Comparison of ENCODE assay signal across 9 mouse cellular contexts in genomic region chr3:89801507-89801847, GRCm38 (mm10). TPM values are rescaled to one million over a fixed set of nuclear protein-coding genes. Genes with fewer than 3 reads are reported as not detected.
DNase-seq lines count a peak whose midpoint lies in the region; ATAC-seq and TF ChIP-seq lines count a peak whose summit lies in the region.
"Had no signal": no experiment of that assay in that cellular context is flagged by ENCODE, and none has a peak within 500 bp of the region (broad histone marks: within the 10 kb centered on the region; RNA-seq: fewer than 3 reads in every experiment).

No protein-coding gene starts in this region.

- H3K36me3 ChIP-seq in heart, postnatal 0 days (replicated peaks; ENCODE audit: control insufficient read depth, insufficient read depth, low read length): no peaks in the 10 kb centered on the region
- no peaks in the 10 kb centered on the region for H3K36me3 ChIP-seq in lung, postnatal 0 days (ENCODE audit: insufficient read depth, low read length)
- H3K36me3 ChIP-seq: neural tube, embryonic 13.5 days had no signal

- ATAC-seq in heart, postnatal 0 days (ENCODE audit: insufficient read depth, low read depth): peak; percentile 70; the same call in 1 of the 2 replicates
- ATAC-seq in lung, postnatal 0 days: peak; percentile 85
- ATAC-seq: forebrain, embryonic 14.5 days had no signal

- no peak for TF ChIP-seq CTCF in heart, postnatal 0 days (IDR thresholded peaks at IDR 0.05; ENCODE audit: low read depth)
- peak; percentile 46 for TF ChIP-seq CTCF in lung, postnatal 0 days (IDR thresholded peaks at IDR 0.05)

- no peaks in the 10 kb centered on the region; the same call in 1 of the 2 replicates for H3K4me1 ChIP-seq in heart, postnatal 0 days (ENCODE audit: control insufficient read depth, insufficient read depth)
- no peaks in the 10 kb centered on the region; the same call in 1 of the 2 replicates for H3K4me1 ChIP-seq in lung, postnatal 0 days (ENCODE audit: insufficient read depth, low read depth, low read length)

- H3K27me3 ChIP-seq in heart, postnatal 0 days (ENCODE audit: control insufficient read depth, insufficient read depth, low read length): no peaks in the 10 kb centered on the region
- no peaks in the 10 kb centered on the region for H3K27me3 ChIP-seq in lung, postnatal 0 days (replicated peaks; ENCODE audit: insufficient read depth, low read length)
- H3K27me3 ChIP-seq: neural tube, embryonic 13.5 days had no signal

- H3K9ac ChIP-seq in heart, postnatal 0 days (replicated peaks; ENCODE audit: low read depth, low read length): no peak overlapping the region
- no peak overlapping the region for H3K9ac ChIP-seq in lung, postnatal 0 days (replicated peaks; ENCODE audit: low read depth)
- H3K9ac ChIP-seq: neural tube, embryonic 13.5 days had no signal

- no peak for TF ChIP-seq EP300 in heart, postnatal 0 days (IDR thresholded peaks at IDR 0.05; ENCODE audit: low read depth)
- TF ChIP-seq EP300 in lung, postnatal 0 days (IDR thresholded peaks at IDR 0.05): no peak

- H3K9me3 ChIP-seq in heart, postnatal 0 days (replicated peaks; ENCODE audit: control insufficient read depth, low read length): no peaks in the 10 kb centered on the region
- H3K9me3 ChIP-seq in lung, postnatal 0 days (ENCODE audit: low read length): no peaks in the 10 kb centered on the region
- H3K9me3 ChIP-seq: neural tube, embryonic 13.5 days had no signal

- H3K4me2 ChIP-seq in heart, postnatal 0 days (ENCODE audit: low read depth, low read length): no peak overlapping the region
- H3K4me2 ChIP-seq in lung, postnatal 0 days (replicated peaks; ENCODE audit: low read depth, low read length): no peak overlapping the region
- H3K4me2 ChIP-seq: neural tube, embryonic 13.5 days had no signal

- no peak overlapping the region for H3K4me3 ChIP-seq in heart, postnatal 0 days (ENCODE audit: low read depth, low read length)
- H3K4me3 ChIP-seq in lung, postnatal 0 days (ENCODE audit: low read depth, low read length): no peak overlapping the region
- H3K4me3 ChIP-seq: neural tube, embryonic 13.5 days had no signal

- no peak overlapping the region for H3K27ac ChIP-seq in heart, postnatal 0 days (ENCODE audit: low read depth)
- H3K27ac ChIP-seq in lung, postnatal 0 days (ENCODE audit: low read length): no peak overlapping the region
- H3K27ac ChIP-seq: neural tube, embryonic 13.5 days had no signal

- WGBS in heart, postnatal 0 days: 25% methylated on average over 3 of the region's 3 CpGs
- 5% methylated on average over 3 of the region's 3 CpGs for WGBS in lung, postnatal 0 days

- DNase-seq in A20 (ENCODE audit: low read depth, low spot score): peak; percentile 81
- peak; percentile 87 for DNase-seq in CD4-positive, CD25-positive, alpha-beta regulatory T cell, adult 2 months (ENCODE audit: low read depth, low spot score)
- peak; percentile 56 for DNase-seq in heart, postnatal 0 days (ENCODE audit: low spot score)
- peak; percentile 74 for DNase-seq in lung, postnatal 0 days (ENCODE audit: low spot score)
- no peak for DNase-seq in layer of hippocampus, postnatal 36 days
- DNase-seq in right cerebral cortex, postnatal 36 days (ENCODE audit: low spot score in 2 of 2): no peak
- no peak for DNase-seq in testis, postnatal 10 days (ENCODE audit: low spot score)

RNA-seq across cellular contexts. Expression of gene Ube2q1, which starts 28.1 kb away (rescaled TPM):
- total RNA-seq in heart, postnatal 0 days (2014; rRNA removed; ENCODE audit: low replicate concordance): 36.7 and 80.1 TPM in 2 replicates
- polyA plus RNA-seq in heart, postnatal 0 days (2015; fragmentation: Nextera tagmentation; extraction: Ambion mirVana): 4.7 and 5.5 TPM in 2 replicates
- 12.4 and 13.4 TPM in 2 replicates for polyA plus RNA-seq in lung, postnatal 0 days (2015; fragmentation: Nextera tagmentation; extraction: Ambion mirVana)
- 10 to 100 TPM; 92.1 to 96.4 TPM for total RNA-seq in layer of hippocampus, postnatal 36 days (2021)

RNA-seq across cellular contexts. Expression of gene She, which starts 29.7 kb away (rescaled TPM):
- 11.9 and 14.1 TPM in 2 replicates for total RNA-seq in heart, postnatal 0 days (2014; rRNA removed; ENCODE audit: low replicate concordance)
- polyA plus RNA-seq in heart, postnatal 0 days (2015; fragmentation: Nextera tagmentation; extraction: Ambion mirVana): 4.0 and 4.6 TPM in 2 replicates
- polyA plus RNA-seq in lung, postnatal 0 days (2015; fragmentation: Nextera tagmentation; extraction: Ambion mirVana): 11.2 and 12.1 TPM in 2 replicates
- total RNA-seq in layer of hippocampus, postnatal 36 days (2021): 1 to 10 TPM; 2.4 to 2.9 TPM

RNA-seq across cellular contexts. Expression of gene Chrnb2, which starts 37.0 kb away (rescaled TPM):
- 0.11 and 0.15 TPM in 2 replicates for total RNA-seq in heart, postnatal 0 days (2014; rRNA removed; ENCODE audit: low replicate concordance)
- 0.11 and 0.20 TPM in 2 replicates for polyA plus RNA-seq in heart, postnatal 0 days (2015; fragmentation: Nextera tagmentation; extraction: Ambion mirVana)
- 0.17 and 0.27 TPM in 2 replicates for polyA plus RNA-seq in lung, postnatal 0 days (2015; fragmentation: Nextera tagmentation; extraction: Ambion mirVana)
- total RNA-seq in layer of hippocampus, postnatal 36 days (2021): 10 to 100 TPM; 29.6 to 30.2 TPM

Comparison
In these comparisons a context has a peak if more than half of its experiments do, and no peak if none do; other contexts are left out.
1. DNase-seq: peak in A20 (single experiment), CD4-positive, CD25-positive, alpha-beta regulatory T cell, adult 2 months (single experiment), heart, postnatal 0 days (single experiment) and lung, postnatal 0 days (single experiment); none in layer of hippocampus, postnatal 36 days (0 of 2), right cerebral cortex, postnatal 36 days (0 of 2) and testis, postnatal 10 days (single experiment).
2. RNA of gene Chrnb2, which starts 37.0 kb away (total RNA-seq): 29.6 to 30.2 TPM in layer of hippocampus, postnatal 36 days; 0.11 to 0.15 TPM in heart, postnatal 0 days; every median in the first group is over 10 times any median in the second.